Mouse (Mus musculus) testis, adult 2 months (tissue): ENCODE measurements around the gene Henmt1.

Experiments used
- CTCF ChIP-seq: fragments of 200-500 bp; IDR thresholded peaks from 2 replicates; pipeline ENCODE4 v1.5.1; 2012; ENCODE audit warnings: low read depth, mild to moderate bottlenecking, inconsistent platforms, low read length, moderate library complexity; ENCODE audit not compliant: control insufficient read depth, insufficient read depth, insufficient replicate concordance
- POLR2A ChIP-seq: fragments of 200-500 bp; IDR thresholded peaks from 2 replicates; pipeline ENCODE4 v1.6.1; 2012; ENCODE audit warnings: low read depth, mild to moderate bottlenecking, inconsistent platforms, low read length, moderate library complexity; ENCODE audit not compliant: control insufficient read depth

DNA sequence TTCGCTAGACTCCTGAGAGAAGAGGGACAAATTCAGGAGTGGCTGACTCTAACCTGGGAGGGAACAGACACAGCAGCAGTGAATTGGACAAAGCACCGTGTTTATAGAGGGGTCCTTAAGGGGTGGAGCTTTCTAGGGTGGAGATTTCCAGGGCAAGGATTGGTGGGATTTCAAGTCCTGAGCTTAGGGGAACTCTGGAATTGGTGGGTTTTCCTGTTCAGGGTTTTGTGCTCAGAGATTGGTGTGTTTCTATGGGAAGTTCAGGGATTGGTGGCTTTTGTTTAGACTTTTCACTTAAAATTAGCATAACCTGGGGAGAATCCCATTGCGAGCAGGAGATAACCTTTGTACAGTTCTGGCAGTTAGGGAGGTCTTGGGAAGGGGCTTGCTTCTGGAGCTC, 21.7 kb upstream of the Henmt1 start:
- TF ChIP-seq CTCF, result no peak
- TF ChIP-seq POLR2A, result no peak
